Mouse (Mus musculus): ENCODE measurements around the gene Olfr680-ps1. TPM values are rescaled to one million over a fixed set of nuclear protein-coding genes. Genes with fewer than 3 reads are reported as not detected.

Olfr680-ps1 gene
- polyA plus RNA-seq (2014; fragmentation: Illumina TruSeq; extraction: RNeasy Lipid Tissue Mini Kit (QIAGEN cat#74804); ENCODE audit: low read depth, low replicate concordance): not detected

DNA sequence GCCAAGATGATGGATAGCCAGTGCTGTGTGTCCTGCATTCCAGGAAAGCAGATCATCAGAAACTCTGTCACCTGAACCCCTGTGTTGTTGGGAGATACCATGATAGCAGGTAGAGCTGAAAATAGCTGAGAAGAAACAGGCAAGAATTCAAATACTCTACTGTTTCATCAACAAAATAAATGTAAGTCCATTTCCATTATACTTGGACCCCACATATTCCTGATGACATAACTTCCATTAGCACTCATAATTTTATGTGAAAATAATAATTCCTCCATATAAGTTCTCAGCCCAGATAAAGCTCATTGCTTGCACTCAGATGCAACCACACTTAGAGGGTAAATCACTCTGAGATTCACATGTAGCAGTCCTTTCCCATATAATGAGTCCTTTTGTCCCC lies at the start of gene Olfr680-ps1:
Gene Olfr680-ps1 (minus strand): TSS at position 101 of the 400 bp plus-strand sequence.

DNA sequence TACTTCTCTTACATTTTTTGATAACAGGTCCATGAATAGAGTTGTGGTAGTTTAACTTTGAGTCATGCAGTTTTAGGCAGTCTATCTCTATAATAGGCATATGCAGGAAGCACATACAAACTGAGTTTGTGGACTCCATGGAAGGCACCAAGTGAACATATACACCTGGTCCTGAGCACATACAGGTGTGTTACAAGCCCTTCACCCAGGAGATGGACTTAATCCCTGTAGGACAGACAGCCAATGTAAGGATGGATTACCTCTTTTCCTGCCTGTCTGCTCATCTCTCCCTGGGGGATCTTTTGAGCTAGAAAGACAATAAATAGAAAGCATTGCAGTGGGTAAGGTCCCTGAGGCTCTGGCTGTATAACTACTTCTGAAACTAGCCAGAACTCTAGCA lies 23.9 kb upstream of the Olfr680-ps1 start, which contains the start of gene Olfr681:
Gene Olfr681 (plus strand): TSS at position 301 of the 400 bp plus-strand sequence.

DNA sequence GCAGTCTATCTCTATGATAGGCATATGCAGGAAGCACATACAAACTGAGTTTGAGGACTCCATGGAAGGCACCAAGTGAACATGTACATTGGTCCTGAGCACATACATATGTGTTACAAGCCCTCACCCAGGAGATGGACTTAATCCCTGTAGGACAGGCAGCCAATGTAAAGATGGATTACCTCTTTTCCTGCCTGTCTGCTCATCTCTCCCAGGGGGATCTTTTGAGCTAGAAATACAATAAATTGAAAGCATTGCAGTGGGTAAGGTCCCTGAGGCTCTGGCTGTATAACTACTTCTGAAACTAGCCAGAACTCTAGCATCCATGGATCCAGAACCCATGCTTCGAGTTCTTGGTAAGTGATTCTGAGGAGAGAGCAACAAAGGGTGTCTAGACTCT lies 11.7 kb downstream of the Olfr680-ps1 start, which contains the start of gene Olfr679:
Gene Olfr679 (plus strand): TSS at position 301 of the 400 bp plus-strand sequence.

DNA sequence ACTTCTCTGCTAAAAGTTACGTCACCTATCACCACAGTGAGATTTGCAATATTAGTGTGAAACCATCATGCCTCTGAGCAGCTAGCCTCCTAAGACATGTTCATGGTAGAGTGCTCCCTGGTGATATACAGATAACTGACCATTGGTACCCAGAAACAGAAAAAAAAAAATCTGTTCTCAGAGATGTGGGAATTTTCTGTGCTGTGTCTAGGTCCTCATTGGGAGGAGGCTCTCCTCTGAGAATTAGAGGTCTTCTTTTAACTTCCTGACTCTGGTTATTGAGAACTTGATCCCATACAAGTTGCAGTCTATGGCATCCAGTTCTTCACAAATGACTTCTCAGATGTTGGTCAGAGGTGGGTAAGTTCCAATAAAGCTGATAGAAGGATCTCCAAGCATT lies 28.4 kb downstream of the Olfr680-ps1 start, which contains the start of gene Olfr678:
Gene Olfr678 (plus strand): TSS at position 301 of the 400 bp plus-strand sequence.

Other genes starting within 250 kb of the Olfr680-ps1 start
- not detected for gene Usp17la, start 235.8 kb downstream of the Olfr680-ps1 start, polyA plus RNA-seq (2014; fragmentation: Illumina TruSeq; extraction: RNeasy Lipid Tissue Mini Kit (QIAGEN cat#74804); ENCODE audit: low read depth, low replicate concordance)
- gene Olfr665, start 214.8 kb downstream of the Olfr680-ps1 start, polyA plus RNA-seq (2014; fragmentation: Illumina TruSeq; extraction: RNeasy Lipid Tissue Mini Kit (QIAGEN cat#74804); ENCODE audit: low read depth, low replicate concordance): not detected
- not detected for gene Olfr666, start 196.9 kb downstream of the Olfr680-ps1 start, polyA plus RNA-seq (2014; fragmentation: Illumina TruSeq; extraction: RNeasy Lipid Tissue Mini Kit (QIAGEN cat#74804); ENCODE audit: low read depth, low replicate concordance)
- gene Olfr667, start 171.3 kb downstream of the Olfr680-ps1 start, polyA plus RNA-seq (2014; fragmentation: Illumina TruSeq; extraction: RNeasy Lipid Tissue Mini Kit (QIAGEN cat#74804); ENCODE audit: low read depth, low replicate concordance): not detected
- not detected for gene Olfr668, start 164.8 kb downstream of the Olfr680-ps1 start, polyA plus RNA-seq (2014; fragmentation: Illumina TruSeq; extraction: RNeasy Lipid Tissue Mini Kit (QIAGEN cat#74804); ENCODE audit: low read depth, low replicate concordance)
- not detected for gene Olfr669, start 158.6 kb downstream of the Olfr680-ps1 start, polyA plus RNA-seq (2014; fragmentation: Illumina TruSeq; extraction: RNeasy Lipid Tissue Mini Kit (QIAGEN cat#74804); ENCODE audit: low read depth, low replicate concordance)
- not detected for gene Olfr670, start 130.2 kb downstream of the Olfr680-ps1 start, polyA plus RNA-seq (2014; fragmentation: Illumina TruSeq; extraction: RNeasy Lipid Tissue Mini Kit (QIAGEN cat#74804); ENCODE audit: low read depth, low replicate concordance)
- gene Olfr671, start 113.7 kb downstream of the Olfr680-ps1 start, polyA plus RNA-seq (2014; fragmentation: Illumina TruSeq; extraction: RNeasy Lipid Tissue Mini Kit (QIAGEN cat#74804); ENCODE audit: low read depth, low replicate concordance): not detected
- not detected for gene Olfr672, start 90.8 kb downstream of the Olfr680-ps1 start, polyA plus RNA-seq (2014; fragmentation: Illumina TruSeq; extraction: RNeasy Lipid Tissue Mini Kit (QIAGEN cat#74804); ENCODE audit: low read depth, low replicate concordance)
- not detected for gene Olfr675, start 64.4 kb downstream of the Olfr680-ps1 start, polyA plus RNA-seq (2014; fragmentation: Illumina TruSeq; extraction: RNeasy Lipid Tissue Mini Kit (QIAGEN cat#74804); ENCODE audit: low read depth, low replicate concordance)
- gene Olfr676, start 60.1 kb downstream of the Olfr680-ps1 start, polyA plus RNA-seq (2014; fragmentation: Illumina TruSeq; extraction: RNeasy Lipid Tissue Mini Kit (QIAGEN cat#74804); ENCODE audit: low read depth, low replicate concordance): not detected
- gene Olfr677, start 41.4 kb downstream of the Olfr680-ps1 start, polyA plus RNA-seq (2014; fragmentation: Illumina TruSeq; extraction: RNeasy Lipid Tissue Mini Kit (QIAGEN cat#74804); ENCODE audit: low read depth, low replicate concordance): not detected
- not detected for gene Olfr678, start 28.3 kb downstream of the Olfr680-ps1 start, polyA plus RNA-seq (2014; fragmentation: Illumina TruSeq; extraction: RNeasy Lipid Tissue Mini Kit (QIAGEN cat#74804); ENCODE audit: low read depth, low replicate concordance)
- gene Olfr679, start 11.6 kb downstream of the Olfr680-ps1 start, polyA plus RNA-seq (2014; fragmentation: Illumina TruSeq; extraction: RNeasy Lipid Tissue Mini Kit (QIAGEN cat#74804); ENCODE audit: low read depth, low replicate concordance): not detected
- not detected for gene Olfr681, start 24.0 kb upstream of the Olfr680-ps1 start, polyA plus RNA-seq (2014; fragmentation: Illumina TruSeq; extraction: RNeasy Lipid Tissue Mini Kit (QIAGEN cat#74804); ENCODE audit: low read depth, low replicate concordance)
- not detected for gene Olfr683, start 54.2 kb upstream of the Olfr680-ps1 start, polyA plus RNA-seq (2014; fragmentation: Illumina TruSeq; extraction: RNeasy Lipid Tissue Mini Kit (QIAGEN cat#74804); ENCODE audit: low read depth, low replicate concordance)
- not detected for gene Olfr684, start 70.8 kb upstream of the Olfr680-ps1 start, polyA plus RNA-seq (2014; fragmentation: Illumina TruSeq; extraction: RNeasy Lipid Tissue Mini Kit (QIAGEN cat#74804); ENCODE audit: low read depth, low replicate concordance)
- gene Olfr685, start 93.2 kb upstream of the Olfr680-ps1 start, polyA plus RNA-seq (2014; fragmentation: Illumina TruSeq; extraction: RNeasy Lipid Tissue Mini Kit (QIAGEN cat#74804); ENCODE audit: low read depth, low replicate concordance): not detected
- not detected for gene Olfr686, start 114.7 kb upstream of the Olfr680-ps1 start, polyA plus RNA-seq (2014; fragmentation: Illumina TruSeq; extraction: RNeasy Lipid Tissue Mini Kit (QIAGEN cat#74804); ENCODE audit: low read depth, low replicate concordance)
- not detected for gene Olfr688, start 195.3 kb upstream of the Olfr680-ps1 start, polyA plus RNA-seq (2014; fragmentation: Illumina TruSeq; extraction: RNeasy Lipid Tissue Mini Kit (QIAGEN cat#74804); ENCODE audit: low read depth, low replicate concordance)
- gene Olfr689, start 218.3 kb upstream of the Olfr680-ps1 start, polyA plus RNA-seq (2014; fragmentation: Illumina TruSeq; extraction: RNeasy Lipid Tissue Mini Kit (QIAGEN cat#74804); ENCODE audit: low read depth, low replicate concordance): not detected
- not detected for gene Olfr690, start 241.3 kb upstream of the Olfr680-ps1 start, polyA plus RNA-seq (2014; fragmentation: Illumina TruSeq; extraction: RNeasy Lipid Tissue Mini Kit (QIAGEN cat#74804); ENCODE audit: low read depth, low replicate concordance)
- gene Olfr691, start 249.5 kb upstream of the Olfr680-ps1 start, polyA plus RNA-seq (2014; fragmentation: Illumina TruSeq; extraction: RNeasy Lipid Tissue Mini Kit (QIAGEN cat#74804); ENCODE audit: low read depth, low replicate concordance): not detected